Mouse (Mus musculus): ENCODE measurements around the gene Tnip1. TPM values are rescaled to one million over a fixed set of nuclear protein-coding genes. Genes with fewer than 3 reads are reported as not detected.

The Tnip1 gene
- total and polyA plus RNA-seq, 2 experiments = 3.0 to 8.1 TPM

- Histone ChIP-seq H3K27ac (replicated peaks; ENCODE audit: insufficient read depth, low read depth, low read length) (no peak overlapping the region), H3K79me2 (ENCODE audit: control insufficient read depth, insufficient read depth, low read length) (peaks cover 7% of the 10 kb centered on the region; the same call in 1 of the 2 replicates), H3K27me3 (ENCODE audit: control insufficient read depth, insufficient read depth, low read length) (no peaks in the 10 kb centered on the region), H3K36me3 (ENCODE audit: control insufficient read depth, insufficient read depth, low read length) (no peaks in the 10 kb centered on the region), H3K9ac (ENCODE audit: low read depth, low read length) (no peak overlapping the region), H3K4me3 (ENCODE audit: insufficient read depth, low read depth, low read length) (no peak overlapping the region), H3K4me1 (ENCODE audit: control insufficient read depth, insufficient read depth, low read length) (peaks cover 5% of the 10 kb centered on the region; the same call in 1 of the 2 replicates)
- TF ChIP-seq POLR2A (IDR thresholded peaks at IDR 0.05; ENCODE audit: extremely low read depth, insufficient read depth, low read length) (no peak), CTCF (IDR thresholded peaks at IDR 0.05; ENCODE audit: low read depth, low read length) (peak; percentile 73)
- WGBS = 42% methylated on average over 10 of the region's 10 CpGs
- peak; percentile 54 for DNase-seq (ENCODE audit: extremely low read depth, low read depth, low spot score)
Observed at GRCm38 (mm10) chr11:54862621-54863520, 99.8 kb downstream of the Tnip1 start.

- Histone ChIP-seq H3K27ac (replicated peaks; ENCODE audit: insufficient read depth, low read depth, low read length) (peak overlapping the region; percentile 55), H3K27me3 (ENCODE audit: control insufficient read depth, insufficient read depth, low read length) (no peaks in the 10 kb centered on the region), H3K9ac (ENCODE audit: low read depth, low read length) (no peak overlapping the region), H3K36me3 (ENCODE audit: control insufficient read depth, insufficient read depth, low read length) (no peaks in the 10 kb centered on the region), H3K4me1 (ENCODE audit: control insufficient read depth, insufficient read depth, low read length) (peaks cover 2% of the 10 kb centered on the region; the same call in 1 of the 2 replicates), H3K4me3 (ENCODE audit: insufficient read depth, low read depth, low read length) (no peak overlapping the region), H3K79me2 (ENCODE audit: control insufficient read depth, insufficient read depth, low read length) (peaks cover 6% of the 10 kb centered on the region; the same call in 1 of the 2 replicates)
- TF ChIP-seq POLR2A (IDR thresholded peaks at IDR 0.05; ENCODE audit: extremely low read depth, insufficient read depth, low read length) (no peak), CTCF (IDR thresholded peaks at IDR 0.05; ENCODE audit: low read depth, low read length) (no peak)
- peak; percentile 46 for DNase-seq (ENCODE audit: extremely low read depth, low read depth, low spot score)
- 73% methylated on average over 5 of the region's 5 CpGs for WGBS
Observed at GRCm38 (mm10) chr11:54861471-54862420, 101.0 kb downstream of the Tnip1 start.

Other genes with a start within 250 kb of the Tnip1 start
- gene Cdc42se2, start 175.2 kb downstream of the Tnip1 start, total RNA-seq (2014; rRNA removed) = 9.2 and 9.3 TPM in 2 replicates
- 7.4 and 8.0 TPM in 2 replicates for gene Cdc42se2, start 175.2 kb downstream of the Tnip1 start, polyA plus RNA-seq (2012; rRNA removed)
- gene Lyrm7, start 102.0 kb downstream of the Tnip1 start, total RNA-seq (2014; rRNA removed) = 1.3 and 1.8 TPM in 2 replicates
- gene Lyrm7, start 102.0 kb downstream of the Tnip1 start, polyA plus RNA-seq (2012; rRNA removed) = 0.46 and 1.2 TPM in 2 replicates
- 629 and 808 TPM in 2 replicates for gene Hint1, start 96.5 kb downstream of the Tnip1 start, total RNA-seq (2014; rRNA removed)
- gene Hint1, start 96.5 kb downstream of the Tnip1 start, polyA plus RNA-seq (2012; rRNA removed) = 664 and 683 TPM in 2 replicates
- gene Gpx3, start 60.5 kb downstream of the Tnip1 start, total RNA-seq (2014; rRNA removed) = 2.0 and 3.1 TPM in 2 replicates
- gene Gpx3, start 60.5 kb downstream of the Tnip1 start, polyA plus RNA-seq (2012; rRNA removed) = 2.7 and 3.3 TPM in 2 replicates
- gene Anxa6, start 70.5 kb upstream of the Tnip1 start, total RNA-seq (2014; rRNA removed) = 111 and 120 TPM in 2 replicates
- 87.5 and 91.3 TPM in 2 replicates for gene Anxa6, start 70.5 kb upstream of the Tnip1 start, polyA plus RNA-seq (2012; rRNA removed)
- 0.13 and 0.55 TPM in 2 replicates for gene Ccdc69, start 115.2 kb upstream of the Tnip1 start, total RNA-seq (2014; rRNA removed)
- gene Ccdc69, start 115.2 kb upstream of the Tnip1 start, polyA plus RNA-seq (2012; rRNA removed) = 0.43 TPM in 1 of 2 replicates, not detected in the other
- 41.1 and 61.8 TPM in 2 replicates for gene Gm2a, start 135.2 kb upstream of the Tnip1 start, total RNA-seq (2014; rRNA removed)
- 64.6 and 73.6 TPM in 2 replicates for gene Gm2a, start 135.2 kb upstream of the Tnip1 start, polyA plus RNA-seq (2012; rRNA removed)
- not detected in 2 replicates for gene Slc36a3, start 188.8 kb upstream of the Tnip1 start, total RNA-seq (2014; rRNA removed)
- 0.05 TPM in 1 of 2 replicates, not detected in the other for gene Slc36a3, start 188.8 kb upstream of the Tnip1 start, polyA plus RNA-seq (2012; rRNA removed)
- gene Slc36a2, start 222.2 kb upstream of the Tnip1 start, total RNA-seq (2014; rRNA removed) = 0.54 TPM in 1 of 2 replicates, not detected in the other
- gene Slc36a2, start 222.2 kb upstream of the Tnip1 start, polyA plus RNA-seq (2012; rRNA removed) = not detected in 2 replicates
- gene Slc36a1, start 241.4 kb upstream of the Tnip1 start, total RNA-seq (2014; rRNA removed) = 7.0 and 12.9 TPM in 2 replicates
- 24.0 and 26.2 TPM in 2 replicates for gene Slc36a1, start 241.4 kb upstream of the Tnip1 start, polyA plus RNA-seq (2012; rRNA removed)

All from liver, adult 2 months (tissue).